9 mouse cellular contexts compared by ENCODE assay signal in the genomic region with DNA sequence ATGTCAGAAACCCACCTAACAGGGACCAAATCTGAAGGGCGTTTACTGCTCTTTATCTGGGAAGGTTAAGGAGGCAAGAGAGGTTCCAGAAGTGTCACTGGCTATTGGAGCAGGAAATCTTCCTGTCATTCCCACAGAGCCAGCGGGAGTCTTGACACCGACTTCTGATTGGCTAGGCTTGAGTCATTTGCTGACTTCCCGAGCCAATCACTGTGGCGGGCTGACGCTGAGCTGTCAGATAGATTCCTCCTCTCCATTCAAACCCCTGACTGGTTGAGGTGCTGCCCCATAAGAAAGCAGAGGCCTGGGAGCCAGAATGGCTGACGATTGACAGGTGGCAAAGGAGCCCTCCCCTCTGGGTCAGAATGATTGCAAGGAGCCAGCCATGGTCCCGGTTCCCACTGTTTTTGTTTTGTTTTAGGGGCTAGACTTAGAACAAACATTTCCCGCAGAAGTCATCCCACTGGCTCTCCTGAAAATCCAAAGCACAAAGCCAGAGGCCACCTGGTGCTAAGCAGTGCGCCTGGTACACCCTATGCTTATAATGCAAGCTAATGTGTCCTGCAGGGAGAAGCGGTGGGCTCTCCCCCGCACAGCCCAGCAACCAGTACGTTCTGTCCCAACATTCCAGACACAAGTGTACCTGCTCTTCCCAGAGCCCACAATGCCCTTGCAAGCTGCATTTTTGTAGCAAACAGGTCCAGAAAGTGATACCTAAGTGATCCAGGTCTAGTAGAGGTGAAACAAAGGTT. TPM values are rescaled to one million over a fixed set of nuclear protein-coding genes. Genes with fewer than 3 reads are reported as not detected.
A peak's percentile ranks its signal among the peaks of the same experiment; 100 is the strongest.
DNase-seq lines count a peak whose midpoint lies in the region; ATAC-seq and TF ChIP-seq lines count a peak whose summit lies in the region.
"Had no signal": no experiment of that assay in that cellular context is flagged by ENCODE, and none has a peak within 500 bp of the region (broad histone marks: within the 10 kb centered on the region; RNA-seq: fewer than 3 reads in every experiment).

No protein-coding gene starts in this region.

- H3K9ac ChIP-seq in heart, embryonic 12.5 days: no peak overlapping the region
- no peak overlapping the region for H3K9ac ChIP-seq in heart, adult 2 months (ENCODE audit: low read depth, low read length)
- H3K9ac ChIP-seq in heart, embryonic 16.5 days (ENCODE audit: low read length): peak overlapping the region; percentile 14; the same call in 1 of the 2 replicates
- H3K9ac ChIP-seq in midbrain, postnatal 0 days (replicated peaks; ENCODE audit: low read length, poor library complexity, severe bottlenecking): 0 out of 2 replicates have a peak overlapping the region, but pooled peaks have one; percentile 5

- no peak overlapping the region for H3K4me3 ChIP-seq in heart, embryonic 12.5 days
- H3K4me3 ChIP-seq in heart, adult 2 months: no peak overlapping the region
- H3K4me3 ChIP-seq in heart, embryonic 16.5 days (ENCODE audit: low read length): peak overlapping the region; percentile 23; the same call in 1 of the 2 replicates
- no peak overlapping the region for H3K4me3 ChIP-seq in midbrain, postnatal 0 days (ENCODE audit: low read depth, low read length)
- H3K4me3 ChIP-seq: megakaryocyte, embryonic 14.5 days had no signal

- intact Hi-C loops in heart, adult 2 months (cut with DNase I): no loop called here

- peak overlapping the region; percentile 47 for H3K4me2 ChIP-seq in heart, embryonic 12.5 days
- peak overlapping the region; percentile 54 for H3K4me2 ChIP-seq in heart, embryonic 16.5 days (ENCODE audit: low read depth, low read length)
- peak overlapping the region; percentile 19 for H3K4me2 ChIP-seq in midbrain, postnatal 0 days (ENCODE audit: low read depth, low read length, poor library complexity, severe bottlenecking)

- peaks cover 4% of the 10 kb centered on the region; the same call in 1 of the 2 replicates for H3K36me3 ChIP-seq in heart, embryonic 12.5 days
- H3K36me3 ChIP-seq in heart, adult 2 months (ENCODE audit: control insufficient read depth, insufficient read depth, low read length): no peaks in the 10 kb centered on the region
- H3K36me3 ChIP-seq in heart, embryonic 16.5 days (ENCODE audit: control insufficient read depth, insufficient read depth): peaks cover 4% of the 10 kb centered on the region; the same call in 1 of the 2 replicates
- peaks cover 11% of the 10 kb centered on the region; the same call in 1 of the 2 replicates for H3K36me3 ChIP-seq in midbrain, postnatal 0 days (ENCODE audit: insufficient read depth, low read length)

- H3K9me3 ChIP-seq in heart, embryonic 12.5 days (replicated peaks): no peaks in the 10 kb centered on the region
- H3K9me3 ChIP-seq in heart, embryonic 16.5 days (replicated peaks; ENCODE audit: control insufficient read depth, low read length): no peaks in the 10 kb centered on the region
- H3K9me3 ChIP-seq in midbrain, postnatal 0 days (ENCODE audit: low read length): no peaks in the 10 kb centered on the region
- H3K9me3 ChIP-seq: megakaryocyte, embryonic 14.5 days had no signal

- no peak for ATAC-seq in heart, embryonic 12.5 days (ENCODE audit: insufficient number of reproducible peaks, low FRiP score)
- 0 out of 2 replicates have a peak, but pooled peaks have one; percentile 49 for ATAC-seq in heart, embryonic 16.5 days (replicated peaks; ENCODE audit: extremely low read depth, insufficient read depth, low FRiP score)
- peak; percentile 66; the same call in 1 of the 2 replicates for ATAC-seq in midbrain, postnatal 0 days (ENCODE audit: low FRiP score)

- no peak overlapping the region for H3K27ac ChIP-seq in heart, embryonic 12.5 days (ENCODE audit: poor library complexity, severe bottlenecking)
- no peak overlapping the region for H3K27ac ChIP-seq in heart, adult 2 months
- H3K27ac ChIP-seq in heart, embryonic 16.5 days (ENCODE audit: low read length): no peak overlapping the region
- peak overlapping the region; percentile 26 for H3K27ac ChIP-seq in midbrain, postnatal 0 days (ENCODE audit: low read depth, low read length)

- TF ChIP-seq EP300 in heart, adult 2 months (IDR thresholded peaks at IDR 0.05; ENCODE audit: insufficient read depth, low read depth, low read length): no peak

- 37% methylated on average over 13 of the region's 13 CpGs for WGBS in heart, embryonic 12.5 days
- WGBS in heart, adult 2 months: 46% methylated on average over 13 of the region's 13 CpGs
- 37% methylated on average over 13 of the region's 13 CpGs for WGBS in heart, embryonic 16.5 days
- WGBS in midbrain, postnatal 0 days: 19% methylated on average over 13 of the region's 13 CpGs

- no peaks in the 10 kb centered on the region for H3K27me3 ChIP-seq in heart, embryonic 12.5 days (replicated peaks)
- no peaks in the 10 kb centered on the region for H3K27me3 ChIP-seq in heart, adult 2 months (ENCODE audit: control insufficient read depth, insufficient read depth, low read length)
- H3K27me3 ChIP-seq in heart, embryonic 16.5 days (ENCODE audit: control insufficient read depth, insufficient read depth, low read length): no peaks in the 10 kb centered on the region
- no peaks in the 10 kb centered on the region for H3K27me3 ChIP-seq in midbrain, postnatal 0 days (ENCODE audit: insufficient read depth, low read length)
- H3K27me3 ChIP-seq: megakaryocyte, embryonic 14.5 days had no signal

- H3K4me1 ChIP-seq in heart, embryonic 12.5 days (replicated peaks): peaks cover 18% of the 10 kb centered on the region
- no peaks in the 10 kb centered on the region for H3K4me1 ChIP-seq in heart, adult 2 months (ENCODE audit: control insufficient read depth, insufficient read depth, low read length)
- H3K4me1 ChIP-seq in heart, embryonic 16.5 days (ENCODE audit: control insufficient read depth, insufficient read depth, low read length): peaks cover 17% of the 10 kb centered on the region
- H3K4me1 ChIP-seq in midbrain, postnatal 0 days (ENCODE audit: insufficient read depth, low read length): peaks cover 8% of the 10 kb centered on the region

- H3K79me2 ChIP-seq in heart, adult 2 months (replicated peaks; ENCODE audit: control insufficient read depth, insufficient read depth, low read length): no peaks in the 10 kb centered on the region

- no peak for TF ChIP-seq CTCF in heart, adult 2 months (IDR thresholded peaks at IDR 0.05)
- TF ChIP-seq CTCF in midbrain, postnatal 0 days (IDR thresholded peaks at IDR 0.05): no peak

- TF ChIP-seq POLR2A in heart, adult 2 months (IDR thresholded peaks at IDR 0.05; ENCODE audit: insufficient read depth, low read depth, low read length): no peak

- no peak for DNase-seq in heart, adult 2 months
- peak; percentile 56 for DNase-seq in cerebellum, adult 9-10 months
- peak; percentile 56 to 63 for DNase-seq in kidney, postnatal 36 days
- DNase-seq in midbrain, postnatal 0 days (ENCODE audit: low spot score): peak; percentile 85
- no peak for DNase-seq in urinary bladder, postnatal 25 days (ENCODE audit: low spot score)
- DNase-seq in right cerebral cortex, postnatal 14 days: no peak

RNA-seq across cellular contexts. Expression of a gene that starts 22.9 kb away (rescaled TPM):
- polyA plus RNA-seq in heart, embryonic 12.5 days (2016; fragmentation: Nextera tagmentation; extraction: Ambion mirVana): 1.0 and 1.3 TPM in 2 replicates
- total RNA-seq in heart, adult 2 months (2021): under 1 TPM; 0.64 to 0.70 TPM
- polyA plus RNA-seq in heart, adult 2 months (2012; rRNA removed): 1.6 and 2.3 TPM in 2 replicates
- 2.2 and 2.4 TPM in 2 replicates for polyA plus RNA-seq in heart, embryonic 16.5 days (2015; fragmentation: Nextera tagmentation; extraction: Ambion mirVana)
- total RNA-seq in midbrain, postnatal 0 days (2014; rRNA removed): 37.2 and 47.8 TPM in 2 replicates
- 41.7 and 45.3 TPM in 2 replicates for polyA plus RNA-seq in midbrain, postnatal 0 days (2015; fragmentation: Nextera tagmentation; extraction: Ambion mirVana)

RNA-seq across cellular contexts. Expression of a gene that starts 32.4 kb away (rescaled TPM):
- polyA plus RNA-seq in heart, embryonic 12.5 days (2016; fragmentation: Nextera tagmentation; extraction: Ambion mirVana): 7.4 and 8.1 TPM in 2 replicates
- total RNA-seq in heart, adult 2 months (2021): 10 to 100 TPM; 12.9 to 19.4 TPM
- polyA plus RNA-seq in heart, adult 2 months (2012; rRNA removed): 6.4 and 7.4 TPM in 2 replicates
- 6.0 and 6.5 TPM in 2 replicates for polyA plus RNA-seq in heart, embryonic 16.5 days (2015; fragmentation: Nextera tagmentation; extraction: Ambion mirVana)
- 5.3 and 5.9 TPM in 2 replicates for total RNA-seq in midbrain, postnatal 0 days (2014; rRNA removed)
- polyA plus RNA-seq in midbrain, postnatal 0 days (2015; fragmentation: Nextera tagmentation; extraction: Ambion mirVana): 7.2 and 8.8 TPM in 2 replicates

RNA-seq across cellular contexts. Expression of a gene that starts 41.4 kb away (rescaled TPM):
- 12.9 and 13.0 TPM in 2 replicates for polyA plus RNA-seq in heart, embryonic 12.5 days (2016; fragmentation: Nextera tagmentation; extraction: Ambion mirVana)
- total RNA-seq in heart, adult 2 months (2021): 10 to 100 TPM in 1 of 2 experiments, 1 to 10 TPM in 1; 6.6 to 10.4 TPM
- polyA plus RNA-seq in heart, adult 2 months (2012; rRNA removed): 10.3 and 10.5 TPM in 2 replicates
- polyA plus RNA-seq in heart, embryonic 16.5 days (2015; fragmentation: Nextera tagmentation; extraction: Ambion mirVana): 14.6 and 14.9 TPM in 2 replicates
- 13.3 and 16.2 TPM in 2 replicates for total RNA-seq in midbrain, postnatal 0 days (2014; rRNA removed)
- 17.1 and 19.7 TPM in 2 replicates for polyA plus RNA-seq in midbrain, postnatal 0 days (2015; fragmentation: Nextera tagmentation; extraction: Ambion mirVana)

RNA-seq across cellular contexts. Expression of a gene that starts 59.6 kb away (rescaled TPM):
- polyA plus RNA-seq in heart, embryonic 12.5 days (2016; fragmentation: Nextera tagmentation; extraction: Ambion mirVana): 58.5 and 58.6 TPM in 2 replicates
- 10 to 100 TPM; 13.3 to 14.8 TPM for total RNA-seq in heart, adult 2 months (2021)
- 16.4 and 20.4 TPM in 2 replicates for polyA plus RNA-seq in heart, adult 2 months (2012; rRNA removed)
- 60.0 and 63.8 TPM in 2 replicates for polyA plus RNA-seq in heart, embryonic 16.5 days (2015; fragmentation: Nextera tagmentation; extraction: Ambion mirVana)
- total RNA-seq in midbrain, postnatal 0 days (2014; rRNA removed): 26.1 and 26.5 TPM in 2 replicates
- polyA plus RNA-seq in midbrain, postnatal 0 days (2015; fragmentation: Nextera tagmentation; extraction: Ambion mirVana): 76.3 and 81.8 TPM in 2 replicates

Comparison
In these comparisons a context has a peak if more than half of its experiments do, and no peak if none do; other contexts are left out.
1. H3K9ac ChIP-seq: peak in heart, embryonic 16.5 days (single experiment) and midbrain, postnatal 0 days (single experiment); none in heart, embryonic 12.5 days (single experiment) and heart, adult 2 months (single experiment).
2. DNase-seq: peak in cerebellum, adult 9-10 months (single experiment), kidney, postnatal 36 days (2 of 2) and midbrain, postnatal 0 days (single experiment); none in heart, adult 2 months (0 of 2), urinary bladder, postnatal 25 days (single experiment) and right cerebral cortex, postnatal 14 days (single experiment).
3. RNA of a gene that starts 22.9 kb away (polyA plus RNA-seq): 41.7 to 45.3 TPM in midbrain, postnatal 0 days; 2.2 to 2.4 TPM in heart, embryonic 16.5 days, 1.6 to 2.3 TPM in heart, adult 2 months and 1.0 to 1.3 TPM in heart, embryonic 12.5 days; every median in the first group is over 10 times any median in the second.
4. Peak in every context shown above with its lines, with median percentiles within 50 percentile points of each other: H3K4me2 ChIP-seq.